Mouse (Mus musculus) liver, adult 2 months (tissue): Measurements from ENCODE around the gene Camsap3. TPM values are rescaled to one million over a fixed set of nuclear protein-coding genes. Genes with fewer than 3 reads are reported as not detected.

Experiments used
- DNase-seq: peaks from one replicate; pipeline ENCODE4 v3.0.0-alpha.2; 2011; ENCODE audit warnings: low read depth, low spot score; ENCODE audit errors: extremely low read depth
- H3K27ac ChIP-seq: fragments of 200-500 bp; replicated peaks from 2 replicates; pipeline ENCODE4 v1.5.1; 2012; ENCODE audit warnings: low read depth, mild to moderate bottlenecking, control low read depth, inconsistent platforms, low read length; ENCODE audit not compliant: insufficient read depth
- H3K27me3 ChIP-seq: fragments of 200-500 bp; 2 replicates; pipeline ENCODE4 v1.6.1; 2012; ENCODE audit warnings: mild to moderate bottlenecking, moderate library complexity, low read length, inconsistent platforms; ENCODE audit not compliant: control insufficient read depth, insufficient read depth
- H3K36me3 ChIP-seq: fragments of 200-500 bp; 2 replicates; pipeline ENCODE4 v1.6.1; 2012; ENCODE audit warnings: low read length, inconsistent platforms; ENCODE audit not compliant: control insufficient read depth, insufficient read depth
- H3K4me1 ChIP-seq: fragments of 200-500 bp; 2 replicates; pipeline ENCODE4 v1.6.1; 2011; ENCODE audit warnings: low read length; ENCODE audit not compliant: control insufficient read depth, insufficient read depth
- H3K4me3 ChIP-seq: fragments of 200-500 bp; 2 replicates; pipeline ENCODE4 v1.5.1; 2011; ENCODE audit warnings: low read depth, mild to moderate bottlenecking, control low read depth, low read length, moderate library complexity; ENCODE audit not compliant: insufficient read depth
- H3K79me2 ChIP-seq: fragments of 200-500 bp; 2 replicates; pipeline ENCODE4 v1.6.1; 2012; ENCODE audit warnings: inconsistent platforms, mild to moderate bottlenecking, low read length, moderate library complexity; ENCODE audit not compliant: control insufficient read depth, insufficient read depth
- H3K9ac ChIP-seq: fragments of 200-500 bp; 2 replicates; pipeline ENCODE4 v1.6.1; 2012; ENCODE audit warnings: low read depth, mild to moderate bottlenecking, control low read depth, inconsistent platforms, low read length
- CTCF ChIP-seq: fragments of 200-500 bp; IDR thresholded peaks from 2 replicates; pipeline ENCODE4 v1.5.1; 2011; ENCODE audit warnings: low read depth, low read length, control low read depth
- POLR2A ChIP-seq: fragments of 200-500 bp; IDR thresholded peaks from 2 replicates; pipeline ENCODE4 v1.6.1; 2011; ENCODE audit warnings: low read length, control low read depth; ENCODE audit not compliant: insufficient read depth; ENCODE audit errors: extremely low read depth
- WGBS: fragments of 180-500 bp; shearing (Covaris S2); methylation state at CpG from one replicate; pipeline ENCODE4 v1.1.7; 2018; 5-methylcytosine and 5-hydroxymethylcytosine counted together
- polyA plus RNA-seq: library from polyadenylated mRNA; depleted of rRNA; stranded (reverse); fragments of >200 nt; gene quantifications from 2 replicates; pipeline ENCODE4 v1.2.3, GENCODE M21; 2012
- total RNA-seq: library from RNA; depleted of rRNA; stranded (reverse); fragments of >200 nt; gene quantifications from 2 replicates; pipeline ENCODE4 v1.2.3, GENCODE M21; 2014

Gene Camsap3
- total and polyA plus RNA-seq, 2 experiments, result 4.1 to 19.6 TPM

- no peaks in the 10 kb centered on the region for H3K27me3 ChIP-seq
- peaks cover 20% of the 10 kb centered on the region for H3K79me2 ChIP-seq
- no peaks in the 10 kb centered on the region for H3K36me3 ChIP-seq
- peak; percentile 67 for DNase-seq
- no peak overlapping the region for H3K27ac ChIP-seq
- H3K9ac ChIP-seq, result no peak overlapping the region
- H3K4me1 ChIP-seq, result peaks cover 6% of the 10 kb centered on the region
- TF ChIP-seq POLR2A (no peak), CTCF (no peak)
- H3K4me3 ChIP-seq, result no peak overlapping the region
- WGBS, result 50% methylated on average over 3 of the region's 3 CpGs
Observed at GRCm38 (mm10) chr8:3593470-3593869, 6.4 kb downstream of the Camsap3 start.

- Histone ChIP-seq H3K27me3 (no peaks in the 10 kb centered on the region), H3K9ac (no peak overlapping the region), H3K27ac (no peak overlapping the region), H3K4me1 (peaks cover 4% of the 10 kb centered on the region), H3K79me2 (peaks cover 17% of the 10 kb centered on the region), H3K4me3 (no peak overlapping the region), H3K36me3 (no peaks in the 10 kb centered on the region)
- WGBS, result 92% methylated on average over 2 of the region's 2 CpGs
- no peak for TF ChIP-seq CTCF
- no peak for DNase-seq
Observed at GRCm38 (mm10) chr8:3594466-3594865, 7.4 kb downstream of the Camsap3 start.

- TF ChIP-seq POLR2A (no peak), CTCF (no peak)
- Histone ChIP-seq H3K4me1 (peaks cover 3% of the 10 kb centered on the region), H3K27me3 (no peaks in the 10 kb centered on the region), H3K79me2 (peaks cover 8% of the 10 kb centered on the region), H3K4me3 (no peak overlapping the region), H3K36me3 (peaks cover 13% of the 10 kb centered on the region; the same call in 1 of the 2 replicates), H3K9ac (no peak overlapping the region), H3K27ac (no peak overlapping the region)
- no peak for DNase-seq
- 60% methylated on average over 3 of the region's 3 CpGs for WGBS
Observed at GRCm38 (mm10) chr8:3598054-3598453, 11.0 kb downstream of the Camsap3 start.

- DNase-seq, result no peak
- no peaks in the 10 kb centered on the region for H3K4me1 ChIP-seq
- no peak overlapping the region for H3K9ac ChIP-seq
- H3K36me3 ChIP-seq, result peaks cover 16% of the 10 kb centered on the region
- no peaks in the 10 kb centered on the region; the same call in 1 of the 2 replicates for H3K79me2 ChIP-seq
- no peak overlapping the region for H3K27ac ChIP-seq
- TF ChIP-seq POLR2A (no peak), CTCF (no peak)
- no peak overlapping the region for H3K4me3 ChIP-seq
- 100% methylated on average over 1 of the region's 1 CpGs for WGBS
- H3K27me3 ChIP-seq, result no peaks in the 10 kb centered on the region
Observed at GRCm38 (mm10) chr8:3599219-3599618, 12.1 kb downstream of the Camsap3 start.

- Histone ChIP-seq H3K9ac (no peak overlapping the region), H3K27me3 (no peaks in the 10 kb centered on the region), H3K79me2 (no peaks in the 10 kb centered on the region; the same call in 1 of the 2 replicates), H3K4me3 (no peak overlapping the region), H3K4me1 (no peaks in the 10 kb centered on the region), H3K27ac (no peak overlapping the region), H3K36me3 (peaks cover 16% of the 10 kb centered on the region)
- 74% methylated on average over 6 of the region's 6 CpGs for WGBS
- DNase-seq, result peak; percentile 43
- TF ChIP-seq POLR2A (no peak), CTCF (no peak)
Observed at GRCm38 (mm10) chr8:3600401-3600800, 13.3 kb downstream of the Camsap3 start.

GRCm38 (mm10) chr8:3603439-3603838 is 16.3 kb downstream of the Camsap3 start:
- H3K36me3 ChIP-seq, result peaks cover 16% of the 10 kb centered on the region
- 76% methylated on average over 13 of the region's 13 CpGs for WGBS
- no peaks in the 10 kb centered on the region for H3K27me3 ChIP-seq
- no peak for TF ChIP-seq POLR2A
- no peak for TF ChIP-seq CTCF
- no peak for DNase-seq
- H3K9ac ChIP-seq, result no peak overlapping the region
- H3K4me1 ChIP-seq, result no peaks in the 10 kb centered on the region
- no peaks in the 10 kb centered on the region for H3K79me2 ChIP-seq
- H3K4me3 ChIP-seq, result no peak overlapping the region
- no peak overlapping the region for H3K27ac ChIP-seq
